Mouse (Mus musculus) intestine, embryonic 15.5 days (tissue): ENCODE measurements around the gene Bcl2. TPM values are rescaled to one million over a fixed set of nuclear protein-coding genes. Genes with fewer than 3 reads are reported as not detected.
A peak's percentile ranks its signal among the peaks of the same experiment; 100 is the strongest.

Experiments
- ATAC-seq: fragments of 200-750 bp; cut with Nextera tagmentation; 2 replicates; pipeline ENCODE4 v1.8.0; 2017; ENCODE audit warnings: moderate TSS enrichment, moderate library complexity
- H3K27ac ChIP-seq: fragments of 300-500 bp; sonication (generic); 2 replicates; pipeline ENCODE4 v1.5.1; 2015; ENCODE audit warnings: mild to moderate bottlenecking, inconsistent platforms
- H3K27me3 ChIP-seq: fragments of 300-500 bp; sonication (generic); replicated peaks from 2 replicates; pipeline ENCODE4 v1.6.1; 2015; ENCODE audit warnings: inconsistent platforms
- H3K36me3 ChIP-seq: fragments of 300-500 bp; sonication (generic); 2 replicates; pipeline ENCODE4 v1.6.1; 2015; ENCODE audit warnings: inconsistent platforms
- H3K4me1 ChIP-seq: fragments of 300-500 bp; sonication (generic); replicated peaks from 2 replicates; pipeline ENCODE4 v1.6.1; 2015; ENCODE audit warnings: inconsistent platforms
- H3K4me2 ChIP-seq: fragments of 300-500 bp; sonication (generic); replicated peaks from 2 replicates; pipeline ENCODE4 v1.6.1; 2015; ENCODE audit warnings: mild to moderate bottlenecking, inconsistent platforms
- H3K4me3 ChIP-seq: fragments of 300-500 bp; sonication (generic); replicated peaks from 2 replicates; pipeline ENCODE4 v1.5.1; 2015; ENCODE audit warnings: inconsistent platforms
- H3K9ac ChIP-seq: fragments of 300-500 bp; sonication (generic); 2 replicates; pipeline ENCODE4 v1.6.1; 2015; ENCODE audit warnings: inconsistent platforms
- H3K9me3 ChIP-seq: fragments of 300-500 bp; sonication (generic); 2 replicates; pipeline ENCODE4 v1.6.1; 2016; ENCODE audit warnings: inconsistent platforms
- WGBS: fragments of 180-500 bp; shearing (Covaris S2); methylation state at CpG from one replicate; pipeline ENCODE4 v1.1.7; 2015; 5-methylcytosine and 5-hydroxymethylcytosine counted together
- polyA plus RNA-seq: library from polyadenylated mRNA; unstranded; fragments of >200 nt; fragmentation: Nextera tagmentation; extraction: Ambion mirVana; gene quantifications from 2 replicates; pipeline ENCODE4 v1.2.1, GENCODE M21; 2015

Bcl2 gene
- polyA plus RNA-seq, 1 experiment from 2014 or later = 13.2 TPM

DNA sequence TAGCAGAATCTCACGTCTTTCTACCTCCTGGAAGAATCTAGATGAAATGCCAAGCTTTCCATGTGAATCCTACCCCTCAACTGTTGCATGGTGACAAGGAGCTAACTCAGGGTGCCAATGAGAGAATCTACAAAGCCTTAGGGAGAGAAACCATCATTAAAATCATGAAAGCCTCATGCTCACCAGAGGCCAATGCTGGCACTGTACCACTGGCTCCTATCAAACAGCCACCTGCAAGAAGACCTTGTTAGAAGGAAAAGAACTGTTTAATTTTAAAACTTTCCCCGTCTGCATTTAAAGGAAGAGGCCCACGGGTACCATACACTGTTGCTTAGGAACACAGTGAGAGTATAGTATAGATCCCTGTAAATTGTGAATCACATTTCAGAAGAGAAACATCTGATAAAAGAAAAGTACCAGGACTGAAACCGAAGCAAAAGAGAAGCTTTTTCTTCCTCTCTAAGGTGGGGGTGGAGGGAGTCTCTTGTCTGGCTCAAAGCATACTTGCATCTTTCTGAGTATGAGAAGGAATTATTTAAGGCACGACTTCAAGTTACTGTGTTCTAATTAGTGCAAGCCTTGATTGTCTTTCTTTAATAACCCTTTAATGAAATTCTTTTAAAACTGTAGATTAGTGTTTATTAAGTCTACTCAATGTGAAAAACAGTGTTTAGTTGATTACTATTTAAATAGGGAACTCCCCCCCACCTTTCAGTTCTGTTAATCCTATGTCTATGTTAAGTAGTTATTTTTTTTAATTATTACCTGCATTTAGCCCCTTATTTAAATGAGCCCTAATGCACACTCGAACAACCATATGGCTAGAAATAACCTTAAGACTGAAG, 6.8 kb downstream of the Bcl2 start:
- 78% methylated on average over 6 of the region's 6 CpGs for WGBS
- H3K9ac ChIP-seq = no peak overlapping the region
- H3K9me3 ChIP-seq = no peaks in the 10 kb centered on the region
- H3K4me1 ChIP-seq = peaks cover 6% of the 10 kb centered on the region; the same call in 1 of the 2 replicates
- no peak overlapping the region for H3K27ac ChIP-seq
- no peak for ATAC-seq
- no peak overlapping the region for H3K4me2 ChIP-seq
- H3K36me3 ChIP-seq = no peaks in the 10 kb centered on the region
- H3K27me3 ChIP-seq = no peaks in the 10 kb centered on the region
- no peak overlapping the region for H3K4me3 ChIP-seq

DNA sequence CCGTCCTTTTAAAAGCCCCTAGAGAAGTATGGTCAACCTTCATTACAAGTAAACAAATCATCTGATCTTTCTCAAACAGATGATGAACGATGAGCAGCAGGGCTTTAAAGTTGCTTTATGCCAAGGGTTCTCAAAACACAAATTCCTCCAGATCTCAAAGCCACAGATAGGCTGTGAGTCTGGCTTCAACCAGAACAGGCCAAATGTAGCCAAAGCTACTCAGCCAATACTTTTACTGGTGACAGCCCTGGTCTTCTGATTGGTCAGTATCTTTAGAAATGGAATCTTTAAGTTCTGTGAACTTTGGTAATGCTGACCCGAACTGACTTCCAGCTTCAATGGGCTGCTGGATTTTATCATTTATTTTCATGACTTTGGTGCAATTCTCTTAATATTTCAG, 10.9 kb downstream of the Bcl2 start:
- Histone ChIP-seq H3K9me3 (no peaks in the 10 kb centered on the region), H3K4me1 (no peaks in the 10 kb centered on the region), H3K27ac (no peak overlapping the region), H3K27me3 (no peaks in the 10 kb centered on the region), H3K4me3 (no peak overlapping the region), H3K4me2 (no peak overlapping the region), H3K9ac (no peak overlapping the region), H3K36me3 (no peaks in the 10 kb centered on the region)
- no peak for ATAC-seq
- 54% methylated on average over 3 of the region's 3 CpGs for WGBS

DNA sequence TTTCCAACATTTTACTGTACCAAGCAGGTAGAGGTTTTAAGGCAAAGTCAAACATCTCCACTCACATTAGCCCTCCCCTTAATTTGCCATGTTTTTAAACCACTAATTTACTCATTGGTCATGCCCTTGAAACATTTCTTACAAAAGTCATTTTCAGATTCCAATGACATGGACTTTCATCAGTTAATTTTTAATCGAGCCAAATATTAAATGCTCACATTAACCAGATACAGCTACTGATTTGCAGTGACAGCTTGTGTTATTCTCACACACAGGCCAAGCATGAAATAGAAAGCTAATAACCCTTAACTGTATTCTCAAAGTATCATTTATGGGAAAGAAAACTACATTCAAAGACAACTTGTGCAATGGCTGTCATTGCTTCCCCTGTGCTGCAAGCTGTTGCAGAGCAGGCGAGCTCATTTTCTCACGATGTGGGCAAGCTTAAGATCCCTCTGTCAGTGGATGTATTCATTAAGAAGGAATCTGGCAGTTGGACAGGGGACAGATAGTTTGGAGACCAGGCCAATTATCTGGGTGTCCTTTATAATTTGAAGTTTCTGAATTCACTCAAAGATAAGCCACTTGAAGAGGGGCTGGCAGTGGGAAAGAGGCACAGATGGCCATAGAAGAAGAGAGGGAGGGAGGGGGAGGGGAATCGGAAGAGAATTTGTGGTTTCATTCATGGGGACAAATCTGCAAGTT, 11.5 kb downstream of the Bcl2 start:
- Histone ChIP-seq H3K4me1 (no peaks in the 10 kb centered on the region), H3K9me3 (no peaks in the 10 kb centered on the region), H3K4me3 (no peak overlapping the region), H3K4me2 (no peak overlapping the region), H3K36me3 (no peaks in the 10 kb centered on the region), H3K27me3 (no peaks in the 10 kb centered on the region), H3K9ac (no peak overlapping the region), H3K27ac (no peak overlapping the region)
- 58% methylated on average over 4 of the region's 4 CpGs for WGBS
- ATAC-seq = no peak

DNA sequence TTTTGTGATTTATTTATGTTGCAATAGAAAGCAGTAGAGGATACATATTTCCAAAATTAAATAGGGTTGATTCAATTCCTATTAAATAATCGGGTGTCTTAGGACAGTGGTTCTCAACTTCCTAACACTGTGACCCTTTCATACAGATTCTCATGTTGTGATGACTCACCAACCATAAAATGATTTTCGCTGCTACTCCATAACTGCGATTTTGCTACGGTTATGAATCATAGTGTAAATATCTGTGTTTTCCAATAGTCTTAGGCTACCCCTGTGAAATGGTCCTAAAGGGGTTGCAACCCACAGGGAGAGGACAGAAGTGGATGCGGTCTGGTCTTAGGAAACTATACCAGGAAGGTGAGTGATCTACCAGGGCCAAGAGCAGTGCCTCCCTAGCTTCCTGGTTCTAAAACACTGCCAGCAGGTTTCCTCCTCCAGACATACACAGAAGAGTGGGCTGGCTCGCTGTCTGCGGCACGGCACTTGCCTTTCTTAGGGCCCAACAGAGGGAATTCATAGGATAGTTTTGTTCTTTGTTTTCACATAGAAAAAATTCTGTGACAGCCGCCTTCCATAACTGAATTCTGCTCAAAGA, 13.5 kb downstream of the Bcl2 start:
- ATAC-seq = peak; percentile 59

DNA sequence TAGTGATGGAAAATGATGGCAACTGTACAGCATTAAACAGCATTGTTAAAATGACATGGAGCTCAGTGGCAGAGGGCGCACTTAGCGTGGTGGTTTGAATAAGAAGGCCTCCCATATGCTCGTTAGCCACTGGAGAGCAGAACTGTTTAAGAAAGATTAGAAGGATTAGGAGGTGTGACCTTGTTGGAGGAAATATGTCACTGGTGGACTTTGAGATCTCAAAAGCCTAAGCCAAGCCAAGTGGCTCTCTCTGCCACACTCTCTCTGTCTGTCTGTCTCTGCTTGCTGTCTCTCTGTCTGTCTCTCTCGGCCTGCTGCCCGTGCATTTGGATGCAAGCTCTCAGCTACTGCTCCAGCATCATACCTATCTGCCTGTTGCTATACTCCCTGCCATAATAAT, 17.6 kb downstream of the Bcl2 start:
- Histone ChIP-seq H3K36me3 (no peaks in the 10 kb centered on the region), H3K9ac (no peak overlapping the region), H3K4me2 (no peak overlapping the region), H3K9me3 (no peaks in the 10 kb centered on the region), H3K27ac (no peak overlapping the region), H3K4me1 (no peaks in the 10 kb centered on the region), H3K27me3 (no peaks in the 10 kb centered on the region), H3K4me3 (no peak overlapping the region)
- WGBS = 91% methylated on average over 5 of the region's 5 CpGs
- ATAC-seq = no peak

More for the DNA sequence above, 13.5 kb downstream of the Bcl2 start:
- 78% methylated on average over 9 of the region's 9 CpGs for WGBS
- no peak overlapping the region for H3K27ac ChIP-seq
- no peak overlapping the region for H3K4me3 ChIP-seq
- H3K27me3 ChIP-seq = no peaks in the 10 kb centered on the region
- H3K9me3 ChIP-seq = no peaks in the 10 kb centered on the region
- no peak overlapping the region for H3K9ac ChIP-seq
- H3K4me1 ChIP-seq = no peaks in the 10 kb centered on the region
- no peaks in the 10 kb centered on the region for H3K36me3 ChIP-seq
- H3K4me2 ChIP-seq = no peak overlapping the region

DNA sequence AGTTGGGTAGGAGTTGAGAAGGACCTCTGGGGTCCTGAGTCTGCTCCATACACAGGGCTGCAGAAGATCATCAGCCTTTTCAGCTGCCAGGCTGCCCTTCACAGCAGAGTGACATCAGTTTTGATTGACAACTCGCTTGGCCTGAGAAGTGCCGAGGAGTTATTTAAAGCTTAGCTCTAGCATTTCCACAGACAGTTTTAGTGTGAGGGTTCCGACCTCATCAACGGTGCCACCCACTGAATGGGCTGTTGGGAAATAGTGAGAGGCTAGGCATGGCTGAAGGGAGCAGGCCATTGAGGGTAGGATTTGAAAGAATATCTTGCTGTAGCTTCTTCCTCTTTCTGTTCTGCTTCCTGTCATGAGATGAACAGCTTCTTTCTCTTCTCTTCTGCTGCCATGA, 18.4 kb downstream of the Bcl2 start:
- Histone ChIP-seq H3K9me3 (no peaks in the 10 kb centered on the region), H3K36me3 (no peaks in the 10 kb centered on the region), H3K9ac (no peak overlapping the region), H3K4me1 (no peaks in the 10 kb centered on the region), H3K4me2 (no peak overlapping the region), H3K27me3 (no peaks in the 10 kb centered on the region), H3K27ac (no peak overlapping the region), H3K4me3 (no peak overlapping the region)
- WGBS = 86% methylated on average over 4 of the region's 4 CpGs
- no peak for ATAC-seq

DNA sequence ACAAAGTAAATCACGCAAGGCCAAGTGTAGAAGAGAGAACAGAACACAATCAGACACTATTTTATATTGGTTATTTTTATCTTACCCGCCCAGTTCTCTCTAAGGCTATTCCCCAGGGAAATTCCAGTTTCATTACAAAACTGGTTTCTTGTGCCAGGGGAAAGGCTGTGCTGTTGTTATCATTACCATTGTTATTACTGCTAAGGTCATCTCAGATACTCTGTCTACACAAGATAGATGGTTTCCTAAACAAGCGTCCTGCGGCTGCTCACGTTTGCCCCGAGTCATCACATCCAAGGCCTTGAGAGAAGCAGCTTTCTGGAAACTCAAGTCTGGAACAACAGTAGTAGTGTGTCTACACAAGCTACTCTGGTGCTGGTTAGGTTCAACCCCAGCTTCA, 19.8 kb downstream of the Bcl2 start:
- Histone ChIP-seq H3K27me3 (no peaks in the 10 kb centered on the region), H3K4me3 (no peak overlapping the region), H3K36me3 (no peaks in the 10 kb centered on the region), H3K27ac (no peak overlapping the region), H3K4me1 (no peaks in the 10 kb centered on the region), H3K9me3 (no peaks in the 10 kb centered on the region), H3K9ac (no peak overlapping the region), H3K4me2 (no peak overlapping the region)
- WGBS = 71% methylated on average over 6 of the region's 6 CpGs
- ATAC-seq = no peak

DNA sequence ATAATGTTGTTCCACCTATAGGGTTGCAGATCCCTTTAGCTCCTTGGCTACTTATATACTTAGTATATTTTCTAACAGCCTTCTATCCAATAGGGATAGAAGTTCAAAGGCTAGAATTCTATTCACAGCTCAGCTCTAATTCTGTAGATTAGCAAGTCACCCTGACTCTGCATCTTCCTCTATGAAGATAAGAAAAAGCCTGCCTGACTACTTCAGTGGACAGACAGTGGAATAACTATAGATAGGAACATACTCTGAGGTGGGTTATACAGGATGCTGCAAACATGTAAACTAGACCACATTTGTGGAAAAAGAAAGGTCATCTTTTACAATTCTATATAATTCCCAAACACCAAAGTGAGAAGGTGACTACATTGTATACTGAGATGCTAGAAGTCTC, 21.5 kb downstream of the Bcl2 start:
- ATAC-seq = no peak
- Histone ChIP-seq H3K36me3 (no peaks in the 10 kb centered on the region), H3K4me2 (no peak overlapping the region), H3K4me3 (no peak overlapping the region), H3K27ac (no peak overlapping the region), H3K9ac (no peak overlapping the region), H3K4me1 (no peaks in the 10 kb centered on the region), H3K9me3 (no peaks in the 10 kb centered on the region), H3K27me3 (no peaks in the 10 kb centered on the region)

DNA sequence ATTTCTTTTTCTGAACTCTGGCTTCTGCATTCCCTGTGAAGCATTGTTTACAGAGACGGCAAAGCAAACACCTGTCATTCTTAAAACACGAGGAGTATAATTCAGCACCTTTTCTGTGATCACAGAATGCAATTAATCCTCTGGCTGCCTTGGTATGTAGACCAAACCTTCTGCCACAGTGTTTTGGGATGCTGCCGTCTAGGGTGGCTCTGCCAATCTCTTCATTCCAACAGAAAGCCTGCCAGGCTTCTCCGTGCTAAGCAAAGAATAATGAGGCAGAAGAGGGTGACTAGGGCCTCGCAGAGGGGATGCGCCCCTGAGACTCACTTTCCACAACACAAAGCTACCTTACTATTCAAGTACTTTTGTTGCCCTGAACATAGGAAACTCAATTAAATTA, 23.2 kb downstream of the Bcl2 start:
- H3K27ac ChIP-seq = no peak overlapping the region
- no peaks in the 10 kb centered on the region; the same call in 1 of the 2 replicates for H3K36me3 ChIP-seq
- no peak for ATAC-seq
- no peaks in the 10 kb centered on the region for H3K27me3 ChIP-seq
- no peak overlapping the region for H3K4me2 ChIP-seq
- no peaks in the 10 kb centered on the region for H3K9me3 ChIP-seq
- H3K9ac ChIP-seq = no peak overlapping the region
- WGBS = 77% methylated on average over 6 of the region's 6 CpGs
- H3K4me3 ChIP-seq = no peak overlapping the region
- H3K4me1 ChIP-seq = no peaks in the 10 kb centered on the region

DNA sequence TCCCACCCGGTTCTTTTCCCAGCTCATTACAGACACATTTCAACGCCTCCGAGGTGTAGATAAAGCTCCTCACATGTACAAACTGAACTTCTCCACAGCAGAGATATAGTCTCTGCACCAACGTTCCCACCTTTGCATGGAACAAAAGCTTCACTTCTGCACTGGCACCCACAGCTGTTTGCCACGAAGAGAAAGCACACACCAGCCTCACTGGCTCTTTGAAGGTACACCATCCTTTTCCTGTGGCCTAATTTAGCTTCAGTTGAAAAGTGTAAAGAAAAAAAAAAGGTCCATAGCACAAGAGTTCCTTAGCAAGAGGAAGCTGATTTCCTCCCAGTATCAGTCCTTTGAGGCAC, 25.9 kb downstream of the Bcl2 start:
- no peak overlapping the region for H3K4me2 ChIP-seq
- WGBS = 85% methylated on average over 5 of the region's 5 CpGs
- H3K9ac ChIP-seq = no peak overlapping the region
- no peak for ATAC-seq
- H3K27me3 ChIP-seq = no peaks in the 10 kb centered on the region
- H3K4me3 ChIP-seq = no peak overlapping the region
- H3K36me3 ChIP-seq = no peaks in the 10 kb centered on the region; the same call in 1 of the 2 replicates
- H3K27ac ChIP-seq = no peak overlapping the region
- H3K4me1 ChIP-seq = no peaks in the 10 kb centered on the region
- H3K9me3 ChIP-seq = no peaks in the 10 kb centered on the region

DNA sequence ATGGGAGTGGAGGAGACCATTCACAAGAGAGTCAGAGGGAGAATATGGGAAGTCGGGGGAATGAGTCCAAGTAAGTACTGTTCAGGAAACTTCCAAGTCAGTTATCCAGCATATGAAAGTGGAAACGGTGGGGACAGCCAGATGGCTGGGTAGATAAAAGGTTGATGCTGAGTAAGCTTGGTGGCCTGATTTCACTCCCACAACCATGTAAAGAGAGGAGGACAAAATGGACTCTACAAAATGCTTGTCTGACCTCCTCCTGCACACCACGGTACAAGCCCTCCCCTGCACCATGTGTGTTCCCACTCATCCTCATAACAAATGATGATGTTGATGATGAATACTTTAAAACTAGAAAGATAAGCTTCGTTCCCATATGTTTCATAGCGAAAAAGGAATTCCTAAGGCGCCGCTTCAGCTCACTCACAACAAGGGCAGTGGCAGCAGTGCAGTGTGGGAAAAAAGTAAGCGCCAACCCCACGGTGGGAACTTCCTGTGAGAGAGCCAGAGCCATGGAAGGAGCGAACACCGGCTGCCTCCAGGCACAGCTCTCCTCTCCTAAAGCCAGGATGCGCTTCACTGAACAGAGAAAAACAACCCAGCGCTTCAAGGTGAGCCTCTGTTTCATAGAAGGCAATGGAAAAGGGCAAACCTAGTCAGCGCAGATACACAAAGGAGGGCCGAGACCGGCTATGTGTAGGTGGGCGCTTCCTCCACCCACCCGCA, 26.5 kb downstream of the Bcl2 start:
- H3K36me3 ChIP-seq = no peaks in the 10 kb centered on the region; the same call in 1 of the 2 replicates
- 87% methylated on average over 18 of the region's 18 CpGs for WGBS
- H3K4me1 ChIP-seq = no peaks in the 10 kb centered on the region
- ATAC-seq = no peak
- no peak overlapping the region for H3K27ac ChIP-seq
- H3K4me3 ChIP-seq = no peak overlapping the region
- no peaks in the 10 kb centered on the region for H3K9me3 ChIP-seq
- no peaks in the 10 kb centered on the region for H3K27me3 ChIP-seq
- no peak overlapping the region for H3K4me2 ChIP-seq
- no peak overlapping the region for H3K9ac ChIP-seq

DNA sequence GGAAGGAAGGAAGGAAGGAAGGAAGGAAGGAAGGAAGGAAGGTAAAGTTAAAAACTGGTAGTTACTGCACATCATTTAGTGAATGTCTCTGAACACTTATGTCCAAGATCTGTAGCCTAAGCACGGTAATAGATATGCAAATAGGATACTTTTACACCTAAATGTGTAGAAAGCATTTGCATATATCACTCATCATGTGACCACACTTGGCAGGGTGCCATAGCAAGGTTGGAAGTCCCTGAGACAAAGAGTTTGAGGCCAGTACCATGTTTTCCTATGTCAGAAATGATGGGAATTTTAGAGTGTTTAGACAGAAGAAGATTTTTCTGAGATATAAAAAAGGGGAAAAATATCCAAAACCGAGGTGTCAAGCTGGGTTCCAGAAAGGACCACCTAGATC, 28.4 kb downstream of the Bcl2 start:
- H3K9ac ChIP-seq = no peak overlapping the region
- no peaks in the 10 kb centered on the region for H3K27me3 ChIP-seq
- H3K4me2 ChIP-seq = no peak overlapping the region
- no peak overlapping the region for H3K4me3 ChIP-seq
- H3K36me3 ChIP-seq = no peaks in the 10 kb centered on the region; the same call in 1 of the 2 replicates
- no peaks in the 10 kb centered on the region for H3K4me1 ChIP-seq
- no peak for ATAC-seq
- H3K9me3 ChIP-seq = no peaks in the 10 kb centered on the region
- WGBS = 72% methylated on average over 2 of the region's 2 CpGs
- no peak overlapping the region for H3K27ac ChIP-seq
